Comparison of ENCODE assay signal across 10 mouse cellular contexts in genomic region chr15:81189061-81189460, GRCm38 (mm10). TPM values are rescaled to one million over a fixed set of nuclear protein-coding genes. Genes with fewer than 3 reads are reported as not detected.
DNase-seq lines count a peak whose midpoint lies in the region; ATAC-seq and TF ChIP-seq lines count a peak whose summit lies in the region.
"Had no signal": no experiment of that assay in that cellular context is flagged by ENCODE, and none has a peak within 500 bp of the region (broad histone marks: within the 10 kb centered on the region; RNA-seq: fewer than 3 reads in every experiment).

No protein-coding gene starts in this region.

- H3K27me3 ChIP-seq in kidney, embryonic 16.5 days (ENCODE audit: insufficient read depth, low read length), result no peaks in the 10 kb centered on the region
- H3K27me3 ChIP-seq in kidney, adult 2 months (replicated peaks; ENCODE audit: control insufficient read depth, insufficient read depth, low read length), result no peaks in the 10 kb centered on the region
- H3K27me3 ChIP-seq in hindbrain, embryonic 13.5 days, result no peaks in the 10 kb centered on the region
- H3K27me3 ChIP-seq in midbrain, postnatal 0 days (ENCODE audit: insufficient read depth, low read length), result no peaks in the 10 kb centered on the region

- WGBS in kidney, embryonic 16.5 days, result 92% methylated on average over 2 of the region's 2 CpGs
- 93% methylated on average over 2 of the region's 2 CpGs for WGBS in kidney, adult 2 months
- WGBS in hindbrain, embryonic 13.5 days, result 93% methylated on average over 2 of the region's 2 CpGs
- WGBS in midbrain, postnatal 0 days, result 82% methylated on average over 2 of the region's 2 CpGs

- no peak overlapping the region for H3K27ac ChIP-seq in kidney, embryonic 16.5 days (ENCODE audit: low read length)
- no peak overlapping the region for H3K27ac ChIP-seq in kidney, adult 2 months (ENCODE audit: insufficient read depth, low read depth, low read length)
- peak overlapping the region; percentile 23; the same call in 1 of the 2 replicates for H3K27ac ChIP-seq in embryonic fibroblast, embryonic 13.5 days (ENCODE audit: insufficient read depth, low read length)
- H3K27ac ChIP-seq in hindbrain, embryonic 13.5 days, result no peak overlapping the region
- no peak overlapping the region for H3K27ac ChIP-seq in midbrain, postnatal 0 days (ENCODE audit: low read depth, low read length)

- no peak for DNase-seq in kidney, adult 2 months
- no peak for DNase-seq in midbrain, postnatal 0 days (ENCODE audit: low spot score)
- no peak for DNase-seq in ovary, postnatal 36 days (ENCODE audit: low spot score)
- no peak for DNase-seq in c-Kit-positive CD71-positive TER-119-positive erythroid progenitor cells, embryonic 14.5 days (ENCODE audit: low spot score)
- DNase-seq: adrenal gland, adult 2 months; kidney, adult 18-20 months had no signal

- TF ChIP-seq CTCF in kidney, adult 2 months (conservative IDR thresholded peaks at IDR 0.05; ENCODE audit: insufficient read depth, insufficient read length, low read depth, low read length), result no peak
- no peak for TF ChIP-seq CTCF in embryonic fibroblast, embryonic 13.5 days (IDR thresholded peaks at IDR 0.05; ENCODE audit: borderline replicate concordance, insufficient read depth, low read length)
- TF ChIP-seq CTCF in midbrain, postnatal 0 days (IDR thresholded peaks at IDR 0.05), result no peak

- no peak for TF ChIP-seq POLR2A in kidney, adult 2 months (IDR thresholded peaks at IDR 0.05; ENCODE audit: low read depth, low read length)
- TF ChIP-seq POLR2A in embryonic fibroblast, embryonic 13.5 days (IDR thresholded peaks at IDR 0.05; ENCODE audit: low read depth, low read length), result no peak

- H3K4me2 ChIP-seq in kidney, embryonic 16.5 days (replicated peaks; ENCODE audit: low read depth, low read length), result peak overlapping the region; percentile 95
- H3K4me2 ChIP-seq in hindbrain, embryonic 13.5 days, result peak overlapping the region; percentile 80
- H3K4me2 ChIP-seq in midbrain, postnatal 0 days (ENCODE audit: low read depth, low read length, poor library complexity, severe bottlenecking), result peak overlapping the region; percentile 74

- peak overlapping the region; percentile 98; the same call in 1 of the 2 replicates for H3K4me3 ChIP-seq in kidney, embryonic 16.5 days (ENCODE audit: low read length)
- no peak overlapping the region for H3K4me3 ChIP-seq in kidney, adult 2 months (ENCODE audit: insufficient read depth, low read depth, low read length)
- peak overlapping the region; percentile 97 for H3K4me3 ChIP-seq in embryonic fibroblast, embryonic 13.5 days (ENCODE audit: insufficient read depth, low read length)
- H3K4me3 ChIP-seq in hindbrain, embryonic 13.5 days, result peak overlapping the region; percentile 98
- H3K4me3 ChIP-seq in midbrain, postnatal 0 days (ENCODE audit: low read depth, low read length), result peak overlapping the region; percentile 99

- ATAC-seq in kidney, embryonic 16.5 days (ENCODE audit: low FRiP score, low TSS enrichment), result no peak
- no peak for ATAC-seq in hindbrain, embryonic 13.5 days (ENCODE audit: low FRiP score)
- ATAC-seq in midbrain, postnatal 0 days (ENCODE audit: low FRiP score), result no peak
- ATAC-seq in frontal cortex, adult (ENCODE audit: low TSS enrichment), result no peak

- peaks cover 30% of the 10 kb centered on the region for H3K4me1 ChIP-seq in kidney, embryonic 16.5 days (ENCODE audit: insufficient read depth, low read length)
- peaks cover 2% of the 10 kb centered on the region; the same call in 1 of the 2 replicates for H3K4me1 ChIP-seq in kidney, adult 2 months (ENCODE audit: control insufficient read depth, insufficient read depth, low read length)
- peaks cover 18% of the 10 kb centered on the region for H3K4me1 ChIP-seq in embryonic fibroblast, embryonic 13.5 days (ENCODE audit: control insufficient read depth, insufficient read depth, low read length)
- H3K4me1 ChIP-seq in hindbrain, embryonic 13.5 days (replicated peaks), result peaks cover 29% of the 10 kb centered on the region
- no peaks in the 10 kb centered on the region for H3K4me1 ChIP-seq in midbrain, postnatal 0 days (ENCODE audit: insufficient read depth, low read length)

- H3K36me3 ChIP-seq in kidney, embryonic 16.5 days (ENCODE audit: insufficient read depth, low read length), result no peaks in the 10 kb centered on the region
- H3K36me3 ChIP-seq in kidney, adult 2 months (ENCODE audit: control insufficient read depth, insufficient read depth, low read length), result no peaks in the 10 kb centered on the region
- H3K36me3 ChIP-seq in hindbrain, embryonic 13.5 days, result peaks cover 8% of the 10 kb centered on the region; the same call in 1 of the 2 replicates
- no peaks in the 10 kb centered on the region for H3K36me3 ChIP-seq in midbrain, postnatal 0 days (ENCODE audit: insufficient read depth, low read length)

- no peaks in the 10 kb centered on the region for H3K9me3 ChIP-seq in kidney, embryonic 16.5 days (ENCODE audit: low read length)
- H3K9me3 ChIP-seq in hindbrain, embryonic 13.5 days, result no peaks in the 10 kb centered on the region
- H3K9me3 ChIP-seq in midbrain, postnatal 0 days (ENCODE audit: low read length), result no peaks in the 10 kb centered on the region

- H3K9ac ChIP-seq in kidney, embryonic 16.5 days (replicated peaks; ENCODE audit: low read length), result no peak overlapping the region
- peak overlapping the region; percentile 96 for H3K9ac ChIP-seq in hindbrain, embryonic 13.5 days
- H3K9ac ChIP-seq in midbrain, postnatal 0 days (replicated peaks; ENCODE audit: low read length, poor library complexity, severe bottlenecking), result no peak overlapping the region

RNA-seq across cellular contexts. Expression of gene Mrtfa, which starts 1.5 kb away (rescaled TPM):
- polyA plus RNA-seq in kidney, embryonic 16.5 days (2015; fragmentation: Nextera tagmentation; extraction: Ambion mirVana), result 22.6 and 28.3 TPM in 2 replicates
- 15.1 and 16.0 TPM in 2 replicates for polyA plus RNA-seq in kidney, adult 2 months (2012; rRNA removed)
- 36.6 and 38.4 TPM in 2 replicates for polyA plus RNA-seq in embryonic fibroblast, embryonic 13.5 days (2011; ENCODE audit: insufficient read length, low read depth, missing spikeins)
- polyA plus RNA-seq in hindbrain, embryonic 13.5 days (2015; fragmentation: Nextera tagmentation; extraction: Ambion mirVana), result 22.9 and 28.6 TPM in 2 replicates
- total RNA-seq in midbrain, postnatal 0 days (2014; rRNA removed), result 32.1 and 44.1 TPM in 2 replicates
- 20.8 and 22.6 TPM in 2 replicates for polyA plus RNA-seq in midbrain, postnatal 0 days (2015; fragmentation: Nextera tagmentation; extraction: Ambion mirVana)

RNA-seq across cellular contexts. Expression of gene Mchr1, which starts 46.2 kb away (rescaled TPM):
- polyA plus RNA-seq in kidney, embryonic 16.5 days (2015; fragmentation: Nextera tagmentation; extraction: Ambion mirVana), result 0.99 and 1.3 TPM in 2 replicates
- 2.1 and 2.3 TPM in 2 replicates for polyA plus RNA-seq in kidney, adult 2 months (2012; rRNA removed)
- 0.75 and 1.1 TPM in 2 replicates for polyA plus RNA-seq in embryonic fibroblast, embryonic 13.5 days (2011; ENCODE audit: insufficient read length, low read depth, missing spikeins)
- 1.6 and 2.1 TPM in 2 replicates for polyA plus RNA-seq in hindbrain, embryonic 13.5 days (2015; fragmentation: Nextera tagmentation; extraction: Ambion mirVana)
- 11.2 and 17.2 TPM in 2 replicates for total RNA-seq in midbrain, postnatal 0 days (2014; rRNA removed)
- polyA plus RNA-seq in midbrain, postnatal 0 days (2015; fragmentation: Nextera tagmentation; extraction: Ambion mirVana), result 9.3 and 12.4 TPM in 2 replicates
